Mouse (Mus musculus) CH12.LX (cell line): Measurements from ENCODE around the gene Acot13. TPM values are rescaled to one million over a fixed set of nuclear protein-coding genes. Genes with fewer than 3 reads are reported as not detected.

Experiments used
- DNase-seq: peaks from one replicate; pipeline ENCODE4 v3.0.0-alpha.2; 2013; ENCODE audit errors: extremely low read depth
- H3K27ac ChIP-seq: 2 replicates; pipeline ENCODE4 v1.5.1; 2012; ENCODE audit warnings: low read depth, mild to moderate bottlenecking, control low read depth, moderate library complexity; ENCODE audit not compliant: insufficient read depth
- H3K27me3 ChIP-seq: replicated peaks from 2 replicates; pipeline ENCODE3; 2012; ENCODE audit warnings: inconsistent platforms
- H3K36me3 ChIP-seq, 2 experiments: replicated peaks in 1 of 2; 2 replicates each; pipeline versions ENCODE3 to v1.6.1; 2012; ENCODE audit warnings: inconsistent platforms in 1 of 2, low read length in 1 of 2, mild to moderate bottlenecking in 1 of 2, mixed read lengths in 1 of 2, moderate library complexity in 1 of 2; ENCODE audit not compliant: control insufficient read depth in 1 of 2, insufficient read depth in 1 of 2
- H3K4me1 ChIP-seq, 2 experiments: 2 replicates each; pipeline ENCODE4 v1.6.1; 2012; ENCODE audit warnings: inconsistent platforms in 1 of 2, moderate library complexity in 1 of 2; ENCODE audit not compliant: insufficient read depth in 2 of 2, control insufficient read depth in 1 of 2
- H3K4me2 ChIP-seq: 2 replicates; pipeline ENCODE4 v1.6.1; 2012; ENCODE audit warnings: low read depth, mild to moderate bottlenecking, control low read depth; ENCODE audit not compliant: poor library complexity, insufficient read depth, severe bottlenecking
- H3K4me3 ChIP-seq, 3 experiments: fragments of 150-350 bp in 1 of 3; sonication (generic) in 1 of 3; replicated peaks in 1 of 3; 2 replicates each; pipeline versions ENCODE3 to v1.5.1; 2011 to 2012; ENCODE audit warnings: low read depth in 2 of 3, low read length in 2 of 3, mild to moderate bottlenecking in 2 of 3, moderate library complexity in 2 of 3, control low read depth in 1 of 3, improper control_type of control experiment in 1 of 3, inconsistent platforms in 1 of 3, mixed read lengths in 1 of 3; ENCODE audit not compliant: poor library complexity in 1 of 3
- H3K79me2 ChIP-seq: replicated peaks from 2 replicates; pipeline ENCODE4 v1.6.1; 2012; ENCODE audit warnings: mild to moderate bottlenecking, moderate library complexity; ENCODE audit not compliant: control insufficient read depth, poor library complexity, insufficient read depth, severe bottlenecking; ENCODE audit errors: extremely low read depth
- H3K9ac ChIP-seq: 2 replicates; pipeline ENCODE4 v1.6.1; 2012; ENCODE audit warnings: low read depth, mild to moderate bottlenecking, control low read depth, moderate library complexity; ENCODE audit not compliant: insufficient read depth
- H3K9me3 ChIP-seq: replicated peaks from 2 replicates; pipeline ENCODE3; 2012; ENCODE audit warnings: low read length, inconsistent platforms, mixed read lengths
- BHLHE40 ChIP-seq: IDR thresholded peaks from 2 replicates; pipeline ENCODE4 v1.6.1; 2011; ENCODE audit warnings: mild to moderate bottlenecking, low read depth, low read length, improper control_type of control experiment
- CHD1 ChIP-seq: IDR thresholded peaks from 2 replicates; pipeline ENCODE4 v1.6.1; 2012; ENCODE audit warnings: low read depth, low read length, improper control_type of control experiment, inconsistent platforms
- CTCF ChIP-seq, 2 experiments: IDR thresholded peaks in 1 of 2; conservative IDR thresholded peaks in 1 of 2; 2 replicates each; pipeline ENCODE4 v1.5.1; 2011 to 2012; ENCODE audit warnings: low read depth in 2 of 2, low read length in 2 of 2, improper control_type of control experiment in 1 of 2, inconsistent platforms in 1 of 2, mild to moderate bottlenecking in 1 of 2, moderate library complexity in 1 of 2
- E2F4 ChIP-seq: IDR thresholded peaks from 2 replicates; pipeline ENCODE4 v1.6.1; 2011; ENCODE audit warnings: low read depth, low read length, improper control_type of control experiment; ENCODE audit not compliant: insufficient replicate concordance
- ELF1 ChIP-seq: IDR thresholded peaks from 2 replicates; pipeline ENCODE4 v1.6.1; 2014; ENCODE audit warnings: low read depth, mild to moderate bottlenecking, inconsistent platforms, low read length, improper control_type of control experiment
- ETS1 ChIP-seq: conservative IDR thresholded peaks from 2 replicates; pipeline ENCODE4 v1.6.1; 2012; ENCODE audit warnings: low read depth, mild to moderate bottlenecking, inconsistent platforms, low read length, improper control_type of control experiment, moderate library complexity
- HCFC1 ChIP-seq: IDR thresholded peaks from 2 replicates; pipeline ENCODE4 v1.6.1; 2012; ENCODE audit warnings: low read depth, mild to moderate bottlenecking, inconsistent platforms, low read length, improper control_type of control experiment
- IRF4 ChIP-seq: IDR thresholded peaks from 2 replicates; pipeline ENCODE4 v1.6.1; 2014; ENCODE audit warnings: low read depth, mild to moderate bottlenecking, inconsistent platforms, low read length, improper control_type of control experiment
- JUN ChIP-seq: IDR thresholded peaks from 2 replicates; pipeline ENCODE4 v1.6.1; 2011; ENCODE audit warnings: low read depth, mild to moderate bottlenecking, low read length, improper control_type of control experiment, moderate library complexity; ENCODE audit not compliant: insufficient read depth
- JUND ChIP-seq: conservative IDR thresholded peaks from 2 replicates; pipeline ENCODE4 v1.6.1; 2011; ENCODE audit warnings: low read depth, low read length, improper control_type of control experiment
- MAFK ChIP-seq: IDR thresholded peaks from 2 replicates; pipeline ENCODE4 v1.6.1; 2011; ENCODE audit warnings: low read length, improper control_type of control experiment; ENCODE audit not compliant: insufficient replicate concordance
- MEF2A ChIP-seq: IDR thresholded peaks from 2 replicates; pipeline ENCODE4 v1.6.1; 2014; ENCODE audit warnings: low read depth, mild to moderate bottlenecking, inconsistent platforms, low read length, improper control_type of control experiment, borderline replicate concordance
- MXI1 ChIP-seq: IDR thresholded peaks from 2 replicates; pipeline ENCODE4 v1.6.1; 2011; ENCODE audit warnings: mild to moderate bottlenecking, low read depth, low read length, improper control_type of control experiment
- MYC ChIP-seq: IDR thresholded peaks from 2 replicates; pipeline ENCODE4 v1.6.1; 2011; ENCODE audit warnings: low read depth, mild to moderate bottlenecking, improper control_type of control experiment, low read length
- NELFE ChIP-seq: IDR thresholded peaks from 2 replicates; pipeline ENCODE4 v1.6.1; 2011; ENCODE audit warnings: low read depth, low read length, improper control_type of control experiment
- NRF1 ChIP-seq: IDR thresholded peaks from 2 replicates; pipeline ENCODE4 v1.6.1; 2014; ENCODE audit warnings: low read depth, mild to moderate bottlenecking, inconsistent platforms, low read length, improper control_type of control experiment, moderate library complexity
- PAX5 ChIP-seq: IDR thresholded peaks from 2 replicates; pipeline ENCODE4 v1.6.1; 2012; ENCODE audit warnings: low read length, inconsistent platforms, mixed read lengths
- POLR2A ChIP-seq: IDR thresholded peaks from 2 replicates; pipeline ENCODE4 v1.6.1; 2011; ENCODE audit warnings: low read depth, mild to moderate bottlenecking, improper control_type of control experiment, low read length
- POLR2AphosphoS2 ChIP-seq: IDR thresholded peaks from 2 replicates; pipeline ENCODE4 v1.6.1; 2011; ENCODE audit warnings: low read depth, low read length, improper control_type of control experiment
- RAD21 ChIP-seq: IDR thresholded peaks from 2 replicates; pipeline ENCODE4 v1.6.1; 2011; ENCODE audit warnings: low read depth, mild to moderate bottlenecking, low read length, improper control_type of control experiment, moderate library complexity
- RCOR1 ChIP-seq: conservative IDR thresholded peaks from 2 replicates; pipeline ENCODE4 v1.6.1; 2012; ENCODE audit warnings: low read depth, mild to moderate bottlenecking, inconsistent platforms, low read length, improper control_type of control experiment
- SIN3A ChIP-seq: IDR thresholded peaks from 2 replicates; pipeline ENCODE4 v1.6.1; 2012; ENCODE audit warnings: low read length, improper control_type of control experiment, inconsistent platforms
- SMC3 ChIP-seq: IDR thresholded peaks from 2 replicates; pipeline ENCODE4 v1.6.1; 2011; ENCODE audit warnings: low read depth, low read length, improper control_type of control experiment
- TCF12 ChIP-seq: IDR thresholded peaks from 2 replicates; pipeline ENCODE4 v1.6.1; 2014; ENCODE audit warnings: low read depth, mild to moderate bottlenecking, inconsistent platforms, low read length, improper control_type of control experiment
- UBTF ChIP-seq: IDR thresholded peaks from 2 replicates; pipeline ENCODE4 v1.6.1; 2012; ENCODE audit warnings: low read depth, mild to moderate bottlenecking, inconsistent platforms, low read length, improper control_type of control experiment, moderate library complexity
- USF1 ChIP-seq: IDR thresholded peaks from 2 replicates; pipeline ENCODE4 v1.6.1; 2014; ENCODE audit warnings: low read depth, mild to moderate bottlenecking, inconsistent platforms, low read length, improper control_type of control experiment
- USF2 ChIP-seq: conservative IDR thresholded peaks from 2 replicates; pipeline ENCODE4 v1.6.1; 2011; ENCODE audit warnings: low read depth, low read length, improper control_type of control experiment
- ZC3H11A ChIP-seq: IDR thresholded peaks from 2 replicates; pipeline ENCODE4 v1.6.1; 2012; ENCODE audit warnings: low read depth, mild to moderate bottlenecking, inconsistent platforms, low read length, improper control_type of control experiment
- ZKSCAN1 ChIP-seq: IDR thresholded peaks from 2 replicates; pipeline ENCODE4 v1.6.1; 2012; ENCODE audit warnings: low read depth, inconsistent platforms, low read length, improper control_type of control experiment, borderline replicate concordance
- dilution Hi-C: fragments of 300-500 bp; cut with MboI; formaldehyde crosslinking; loops from 2 replicates; pipeline ENCODE4 v1.14.3; 2020; ENCODE audit warnings: low sequenced_read_pairs; ENCODE audit not compliant: extremely low pct_unique_long_range_greater_than_20kb, extremely low pct_ligation_motif_present
- in situ Hi-C: fragments of 300-500 bp; cut with MboI; formaldehyde crosslinking; loops from 3 replicates; pipeline ENCODE4 v1.14.3; 2019; ENCODE audit warnings: low sequenced_read_pairs, low pct_ligation_motif_present, low pct_unique_long_range_greater_than_20kb, mixed read lengths
- polyA plus RNA-seq: library from polyadenylated mRNA; unstranded; fragments of >175 nt; gene quantifications from 2 replicates; pipeline ENCODE4 v1.2.1, GENCODE M21; 2012; ENCODE audit warnings: low read depth; ENCODE audit not compliant: insufficient read length
- total RNA-seq, 2 experiments: library from RNA; depleted of rRNA; stranded (reverse); fragments of 300-350 nt in 1 of 2; fragments of >200 nt in 1 of 2; gene quantifications; 2 replicates each; pipeline ENCODE4 v1.2.3; 2012 to 2014

Acot13 gene
- total and polyA plus RNA-seq, 3 experiments: 37.1 to 50.5 (median 45.5) TPM

- no peak overlapping the region for H3K4me3 ChIP-seq
- H3K27ac ChIP-seq: no peak overlapping the region
Measured at GRCm38 (mm10) chr13:24861084-24861483, 29.7 kb upstream of the Acot13 start.

GRCm38 (mm10) chr13:24859115-24859514 is 27.8 kb upstream of the Acot13 start:
- Histone ChIP-seq H3K36me3 (no peaks in the 10 kb centered on the region), H3K9ac (no peak overlapping the region), H3K4me3 (no peak overlapping the region)
- no peak for TF ChIP-seq SIN3A
- no peak for TF ChIP-seq ZKSCAN1
- no peak for TF ChIP-seq POLR2A
- TF ChIP-seq MXI1: no peak
- TF ChIP-seq USF2: no peak
- no peak for TF ChIP-seq CTCF (conservative IDR thresholded peaks at IDR 0.05 in 1 of 2, IDR thresholded peaks at IDR 0.05 in 1 of 2; ENCODE audit: low read depth in 2 of 2, low read length in 2 of 2)
- no peak for TF ChIP-seq TCF12
- TF ChIP-seq BHLHE40: no peak
- TF ChIP-seq IRF4: no peak
- TF ChIP-seq JUND: no peak
- TF ChIP-seq HCFC1: no peak
- no peak for TF ChIP-seq MYC
- TF ChIP-seq PAX5: no peak
- TF ChIP-seq RAD21: no peak
- TF ChIP-seq NRF1: no peak
- no peak for TF ChIP-seq NELFE
- TF ChIP-seq MAFK: no peak
- no peak for TF ChIP-seq CHD1
- no peak for TF ChIP-seq USF1
- no peak for TF ChIP-seq E2F4
- TF ChIP-seq, all 38 proteins: peak for 0
- in situ Hi-C loops: no loop called here
- Histone ChIP-seq H3K4me2 (no peak overlapping the region), H3K27me3 (no peaks in the 10 kb centered on the region), H3K4me1 (0 out of 4 replicates have a peak, but pooled peaks cover 0 to 3% of the 10 kb centered on the region in 2 experiments), H3K9me3 (no peaks in the 10 kb centered on the region), H3K27ac (no peak overlapping the region), H3K79me2 (no peaks in the 10 kb centered on the region)
- no peak for DNase-seq
- dilution Hi-C loops: no loop called here

More at GRCm38 (mm10) chr13:24861084-24861483, 29.7 kb upstream of the Acot13 start:
- dilution Hi-C loops: no loop called here
- Histone ChIP-seq H3K9ac (no peak overlapping the region), H3K27me3 (no peaks in the 10 kb centered on the region), H3K36me3 (no peaks in the 10 kb centered on the region), H3K79me2 (no peaks in the 10 kb centered on the region), H3K4me2 (0 out of 2 replicates have a peak overlapping the region, but pooled peaks have one; percentile 12), H3K4me1 (peaks cover 4 to 5% of the 10 kb centered on the region in 2 experiments; a peak in 3 of 4 replicates), H3K9me3 (no peaks in the 10 kb centered on the region)
- DNase-seq: no peak
- in situ Hi-C loops: no loop called here
- TF ChIP-seq RCOR1 (no peak), SMC3 (no peak), CTCF (conservative IDR thresholded peaks at IDR 0.05 in 1 of 2, IDR thresholded peaks at IDR 0.05 in 1 of 2; ENCODE audit: low read depth in 2 of 2, low read length in 2 of 2) (no peak), USF2 (no peak), NRF1 (no peak), ZC3H11A (no peak), UBTF (no peak), JUN (no peak), POLR2AphosphoS2 (no peak), ETS1 (no peak), ELF1 (no peak), JUND (no peak), PAX5 (no peak), E2F4 (no peak), IRF4 (no peak), MEF2A (no peak)
